In the genomic region with DNA sequence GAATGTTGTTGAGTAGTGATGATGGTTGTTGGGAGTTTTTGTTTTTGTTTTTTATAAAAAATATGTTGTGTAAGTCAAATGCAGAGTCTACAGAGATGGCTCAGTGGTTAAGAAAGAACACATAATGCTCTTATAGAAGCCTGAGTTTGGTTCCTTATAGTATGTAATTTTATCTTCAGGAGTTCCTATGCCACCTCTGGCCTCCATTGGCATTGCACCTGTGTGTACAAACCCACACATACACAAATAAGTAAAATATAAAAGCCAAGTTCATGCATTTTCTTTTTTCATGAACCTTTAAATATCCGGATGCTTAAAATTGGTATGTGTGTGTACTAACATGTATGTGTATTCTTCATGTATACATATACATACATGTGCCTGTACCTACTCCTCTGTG, we compare ENCODE assay signal across 28 mouse cellular contexts. TPM values are rescaled to one million over a fixed set of nuclear protein-coding genes. Genes with fewer than 3 reads are reported as not detected.
DNase-seq lines count a peak whose midpoint lies in the region; ATAC-seq and TF ChIP-seq lines count a peak whose summit lies in the region.
"Had no signal": no experiment of that assay in that cellular context is flagged by ENCODE, and none has a peak within 500 bp of the region (broad histone marks: within the 10 kb centered on the region; RNA-seq: fewer than 3 reads in every experiment).

No protein-coding gene starts in this region.

- no peaks in the 10 kb centered on the region for H3K79me2 ChIP-seq in heart, adult 2 months (replicated peaks; ENCODE audit: control insufficient read depth, insufficient read depth, low read length)

- no peak for TF ChIP-seq POLR2A in heart, adult 2 months (IDR thresholded peaks at IDR 0.05; ENCODE audit: insufficient read depth, low read depth, low read length)

- intact Hi-C loops in heart, adult 2 months (cut with DNase I), result no loop called here

- TF ChIP-seq EP300 in heart, adult 2 months (IDR thresholded peaks at IDR 0.05; ENCODE audit: insufficient read depth, low read depth, low read length), result no peak

- H3K4me2 ChIP-seq in midbrain, postnatal 0 days (ENCODE audit: low read depth, low read length, poor library complexity, severe bottlenecking), result no peak overlapping the region
- H3K4me2 ChIP-seq in midbrain, embryonic 14.5 days (ENCODE audit: low read length), result no peak overlapping the region
- H3K4me2 ChIP-seq: embryonic facial prominence, embryonic 12.5 days; embryonic facial prominence, embryonic 15.5 days; heart, embryonic 12.5 days; heart, embryonic 15.5 days; hindbrain, embryonic 14.5 days had no signal

- CTCF ChIA-PET in Patski (lab: Charles Lee), result interaction anchor here (0.9 kb wide), 1 partner anchor 20 kb away, joined by 3 read pairs; no protein-coding TSS in a partner anchor

- no peak overlapping the region for H3K27ac ChIP-seq in heart, adult 2 months
- no peak overlapping the region for H3K27ac ChIP-seq in layer of hippocampus, adult 2 months
- H3K27ac ChIP-seq in midbrain, postnatal 0 days (ENCODE audit: low read depth, low read length), result no peak overlapping the region
- H3K27ac ChIP-seq in midbrain, embryonic 14.5 days (replicated peaks; ENCODE audit: low read depth, low read length), result no peak overlapping the region
- H3K27ac ChIP-seq: embryonic facial prominence, embryonic 12.5 days; embryonic facial prominence, embryonic 15.5 days; heart, embryonic 15.5 days; hindbrain, embryonic 14.5 days; hindbrain, postnatal 0 days had no signal

- no peak overlapping the region for H3K9ac ChIP-seq in heart, adult 2 months (ENCODE audit: low read depth, low read length)
- H3K9ac ChIP-seq in midbrain, postnatal 0 days (replicated peaks; ENCODE audit: low read length, poor library complexity, severe bottlenecking), result no peak overlapping the region
- H3K9ac ChIP-seq in midbrain, embryonic 14.5 days (replicated peaks; ENCODE audit: low read length), result no peak overlapping the region
- H3K9ac ChIP-seq: embryonic facial prominence, embryonic 12.5 days; embryonic facial prominence, embryonic 15.5 days; forebrain, postnatal 0 days; heart, embryonic 12.5 days; heart, embryonic 15.5 days; hindbrain, embryonic 14.5 days had no signal

- in situ Hi-C loops in Patski (cut with MboI; ENCODE audit: low pct_unique_long_range_greater_than_20kb), result no loop called here

- WGBS in heart, adult 2 months, result 97% methylated on average over 1 of the region's 1 CpGs
- WGBS in midbrain, postnatal 0 days, result 100% methylated on average over 1 of the region's 1 CpGs
- 93% methylated on average over 1 of the region's 1 CpGs for WGBS in midbrain, embryonic 14.5 days

- TF ChIP-seq CTCF in heart, adult 2 months (IDR thresholded peaks at IDR 0.05), result peak; percentile 24
- peak; percentile 56 for TF ChIP-seq CTCF in layer of hippocampus, adult 2 months (conservative IDR thresholded peaks at IDR 0.05)
- TF ChIP-seq CTCF in midbrain, postnatal 0 days (IDR thresholded peaks at IDR 0.05), result peak; percentile 22; the same call in 1 of the 2 replicates
- TF ChIP-seq CTCF in Patski (IDR thresholded peaks at IDR 0.05), result peak; percentile 22

- H3K36me3 ChIP-seq in heart, adult 2 months (ENCODE audit: control insufficient read depth, insufficient read depth, low read length), result peaks cover 2% of the 10 kb centered on the region
- H3K36me3 ChIP-seq in midbrain, postnatal 0 days (ENCODE audit: insufficient read depth, low read length), result peaks cover 45% of the 10 kb centered on the region
- peaks cover 88% of the 10 kb centered on the region for H3K36me3 ChIP-seq in midbrain, embryonic 14.5 days (ENCODE audit: control insufficient read depth, insufficient read depth, low read length)

- H3K9me3 ChIP-seq in midbrain, postnatal 0 days (ENCODE audit: low read length), result no peaks in the 10 kb centered on the region
- no peaks in the 10 kb centered on the region for H3K9me3 ChIP-seq in midbrain, embryonic 14.5 days (ENCODE audit: control insufficient read depth, low read length)
- H3K9me3 ChIP-seq: embryonic facial prominence, embryonic 12.5 days; embryonic facial prominence, embryonic 15.5 days; heart, embryonic 12.5 days; heart, embryonic 15.5 days had no signal

- ATAC-seq in midbrain, postnatal 0 days (ENCODE audit: low FRiP score), result no peak
- ATAC-seq in midbrain, embryonic 14.5 days (ENCODE audit: low FRiP score, low TSS enrichment), result no peak
- ATAC-seq in Patski, result no peak
- ATAC-seq: CD4-positive, CD25-positive, alpha-beta regulatory T cell, adult 4 months; forebrain, embryonic 14.5 days; forebrain, postnatal 0 days; hindbrain, postnatal 0 days; inflammation-experienced regulatory T-cells, adult 6 months had no signal

- H3K4me1 ChIP-seq in heart, adult 2 months (ENCODE audit: control insufficient read depth, insufficient read depth, low read length), result no peaks in the 10 kb centered on the region
- no peaks in the 10 kb centered on the region for H3K4me1 ChIP-seq in midbrain, postnatal 0 days (ENCODE audit: insufficient read depth, low read length)
- no peaks in the 10 kb centered on the region for H3K4me1 ChIP-seq in midbrain, embryonic 14.5 days (ENCODE audit: control insufficient read depth, insufficient read depth, low read length)
- H3K4me1 ChIP-seq: embryonic facial prominence, embryonic 12.5 days; embryonic facial prominence, embryonic 15.5 days; heart, embryonic 12.5 days; heart, embryonic 15.5 days had no signal

- H3K4me3 ChIP-seq in heart, adult 2 months, result no peak overlapping the region
- no peak overlapping the region for H3K4me3 ChIP-seq in layer of hippocampus, adult 2 months
- no peak overlapping the region for H3K4me3 ChIP-seq in midbrain, postnatal 0 days (ENCODE audit: low read depth, low read length)
- H3K4me3 ChIP-seq in midbrain, embryonic 14.5 days (replicated peaks; ENCODE audit: low read depth, low read length), result no peak overlapping the region
- H3K4me3 ChIP-seq: embryonic facial prominence, embryonic 12.5 days; embryonic facial prominence, embryonic 15.5 days; heart, embryonic 12.5 days; heart, embryonic 15.5 days had no signal

- DNase-seq in heart, adult 2 months, result no peak
- DNase-seq in heart, adult 11 months, result no peak
- DNase-seq in layer of hippocampus, adult 2 months (ENCODE audit: low spot score in 2 of 2), result no peak
- DNase-seq in layer of hippocampus, adult 9-10 months (ENCODE audit: low spot score), result no peak
- DNase-seq in midbrain, postnatal 0 days (ENCODE audit: low spot score), result no peak
- no peak for DNase-seq in midbrain, embryonic 14.5 days
- no peak for DNase-seq in Patski (ENCODE audit: low read depth, low spot score)
- no peak for DNase-seq in neural tube, embryonic 10.5 days (ENCODE audit: extremely low spot score, low spot score)
- DNase-seq: adrenal gland, adult 2 months; adrenal gland, postnatal 14 days; cerebellum, adult 11 months; cerebellum, adult 2 months; cerebellum, adult 9-11 months; cerebellum, postnatal 25 days; forebrain, postnatal 0 days; gastrocnemius, postnatal 36 days; heart, postnatal 10 days; heart, postnatal 36 days had no signal

- no peaks in the 10 kb centered on the region for H3K27me3 ChIP-seq in heart, adult 2 months (ENCODE audit: control insufficient read depth, insufficient read depth, low read length)
- H3K27me3 ChIP-seq in midbrain, postnatal 0 days (ENCODE audit: insufficient read depth, low read length), result no peaks in the 10 kb centered on the region
- no peaks in the 10 kb centered on the region for H3K27me3 ChIP-seq in midbrain, embryonic 14.5 days (ENCODE audit: control insufficient read depth, insufficient read depth, low read length)
- no peaks in the 10 kb centered on the region for H3K27me3 ChIP-seq in Patski
- H3K27me3 ChIP-seq: embryonic facial prominence, embryonic 12.5 days; embryonic facial prominence, embryonic 15.5 days; heart, embryonic 12.5 days; heart, embryonic 15.5 days had no signal

- POLR2A ChIA-PET in Patski (lab: Charles Lee), result interaction anchor here (1.6 kb wide), 1 partner anchor 18 kb away, joined by 3 read pairs; no protein-coding TSS in a partner anchor

RNA-seq across cellular contexts. Expression of gene Sema4g, which starts 22.9 kb away (rescaled TPM):
- under 1 TPM; 0.32 to 0.37 TPM for total RNA-seq in heart, adult 2 months (2021)
- polyA plus RNA-seq in heart, adult 2 months (2012; rRNA removed), result 0.94 and 1.2 TPM in 2 replicates
- total RNA-seq in layer of hippocampus, adult 2 months (2021), result 10 to 100 TPM; 20.0 to 21.6 TPM
- total RNA-seq in midbrain, postnatal 0 days (2014; rRNA removed), result 63.2 and 74.8 TPM in 2 replicates
- 17.5 and 18.7 TPM in 2 replicates for polyA plus RNA-seq in midbrain, postnatal 0 days (2015; fragmentation: Nextera tagmentation; extraction: Ambion mirVana)
- 17.6 and 18.6 TPM in 2 replicates for polyA plus RNA-seq in midbrain, embryonic 14.5 days (2014; fragmentation: Nextera tagmentation; extraction: Ambion mirVana)
- 8.8 TPM for polyA plus RNA-seq in Patski (2021)
- total RNA-seq: granulocyte monocyte progenitor cell, adult 5-6 weeks had no signal

RNA-seq across cellular contexts. Expression of gene Slf2, which starts 35.0 kb away (rescaled TPM):
- 10 to 100 TPM; 18.4 to 23.0 TPM for total RNA-seq in heart, adult 2 months (2021)
- polyA plus RNA-seq in heart, adult 2 months (2012; rRNA removed), result 14.3 and 16.6 TPM in 2 replicates
- 10 to 100 TPM; 35.6 to 43.9 TPM for total RNA-seq in layer of hippocampus, adult 2 months (2021)
- 26.8 and 43.3 TPM in 2 replicates for total RNA-seq in midbrain, postnatal 0 days (2014; rRNA removed)
- polyA plus RNA-seq in midbrain, postnatal 0 days (2015; fragmentation: Nextera tagmentation; extraction: Ambion mirVana), result 20.9 and 22.6 TPM in 2 replicates
- 31.0 and 37.4 TPM in 2 replicates for polyA plus RNA-seq in midbrain, embryonic 14.5 days (2014; fragmentation: Nextera tagmentation; extraction: Ambion mirVana)
- 100 TPM for polyA plus RNA-seq in Patski (2021)

RNA-seq across cellular contexts. Expression of gene Twnk, which starts 39.5 kb away (rescaled TPM):
- 10 to 100 TPM; 29.3 to 32.1 TPM for total RNA-seq in heart, adult 2 months (2021)
- 11.9 and 21.9 TPM in 2 replicates for polyA plus RNA-seq in heart, adult 2 months (2012; rRNA removed)
- total RNA-seq in layer of hippocampus, adult 2 months (2021), result 10 to 100 TPM; 14.7 to 15.3 TPM
- 6.1 and 6.4 TPM in 2 replicates for total RNA-seq in midbrain, postnatal 0 days (2014; rRNA removed)
- polyA plus RNA-seq in midbrain, postnatal 0 days (2015; fragmentation: Nextera tagmentation; extraction: Ambion mirVana), result 6.8 and 7.1 TPM in 2 replicates
- 9.7 and 10.3 TPM in 2 replicates for polyA plus RNA-seq in midbrain, embryonic 14.5 days (2014; fragmentation: Nextera tagmentation; extraction: Ambion mirVana)
- polyA plus RNA-seq in Patski (2021), result 27.8 TPM

RNA-seq across cellular contexts. Expression of gene Mrpl43, which starts 40.3 kb away (rescaled TPM):
- 10 to 100 TPM; 45.6 to 53.6 TPM for total RNA-seq in heart, adult 2 months (2021)
- 55.8 and 64.7 TPM in 2 replicates for polyA plus RNA-seq in heart, adult 2 months (2012; rRNA removed)
- total RNA-seq in layer of hippocampus, adult 2 months (2021), result 10 to 100 TPM; 38.6 to 41.1 TPM
- total RNA-seq in midbrain, postnatal 0 days (2014; rRNA removed), result 55.7 and 87.6 TPM in 2 replicates
- 98.8 and 105 TPM in 2 replicates for polyA plus RNA-seq in midbrain, postnatal 0 days (2015; fragmentation: Nextera tagmentation; extraction: Ambion mirVana)
- 77.8 and 92.4 TPM in 2 replicates for polyA plus RNA-seq in midbrain, embryonic 14.5 days (2014; fragmentation: Nextera tagmentation; extraction: Ambion mirVana)
- polyA plus RNA-seq in Patski (2021), result 68.3 TPM

RNA-seq across cellular contexts. Expression of gene Lzts2, which starts 48.2 kb away (rescaled TPM):
- 10 to 100 TPM; 59.1 to 68.1 TPM for total RNA-seq in heart, adult 2 months (2021)
- 48.8 and 61.6 TPM in 2 replicates for polyA plus RNA-seq in heart, adult 2 months (2012; rRNA removed)
- 10 to 100 TPM; 28.5 to 30.1 TPM for total RNA-seq in layer of hippocampus, adult 2 months (2021)
- 32.8 and 40.4 TPM in 2 replicates for total RNA-seq in midbrain, postnatal 0 days (2014; rRNA removed)
- polyA plus RNA-seq in midbrain, postnatal 0 days (2015; fragmentation: Nextera tagmentation; extraction: Ambion mirVana), result 12.9 TPM in 2 replicates
- 16.1 and 21.5 TPM in 2 replicates for polyA plus RNA-seq in midbrain, embryonic 14.5 days (2014; fragmentation: Nextera tagmentation; extraction: Ambion mirVana)
- 114 TPM for polyA plus RNA-seq in Patski (2021)
